Mouse (Mus musculus) urinary bladder, postnatal 25 days (tissue): Measurements from ENCODE around the gene Itih5.

Experiments used
- DNase-seq: peaks from one replicate; pipeline ENCODE4 v3.0.0; 2022; ENCODE audit warnings: low spot score

Itih5 gene

GRCm38 (mm10) chr2:10262722-10263121 is 109.4 kb downstream of the Itih5 start:
- DNase-seq = no peak

GRCm38 (mm10) chr2:10263909-10264489 is 110.6 kb downstream of the Itih5 start:
- no peak for DNase-seq

GRCm38 (mm10) chr2:10265881-10266280 is 112.5 kb downstream of the Itih5 start:
- DNase-seq = no peak

GRCm38 (mm10) chr2:10272604-10273115 is 119.3 kb downstream of the Itih5 start:
- no peak for DNase-seq

GRCm38 (mm10) chr2:10273541-10274050 is 120.2 kb downstream of the Itih5 start:
- no peak for DNase-seq

GRCm38 (mm10) chr2:10276194-10276593 is 122.8 kb downstream of the Itih5 start:
- no peak for DNase-seq

- no peak for DNase-seq
These were observed 130.3 kb downstream of the Itih5 start for GRCm38 (mm10) chr2:10283686-10284085.

- DNase-seq = no peak
These were observed 131.4 kb downstream of the Itih5 start for GRCm38 (mm10) chr2:10284636-10285270.

- DNase-seq = no peak
These were observed 132.6 kb downstream of the Itih5 start for GRCm38 (mm10) chr2:10285975-10286374.

GRCm38 (mm10) chr2:10288142-10288831 is 134.9 kb downstream of the Itih5 start:
- peak; percentile 62 for DNase-seq

GRCm38 (mm10) chr2:10288881-10289280 is 135.5 kb downstream of the Itih5 start:
- DNase-seq = no peak

GRCm38 (mm10) chr2:10290115-10290514 is 136.7 kb downstream of the Itih5 start:
- DNase-seq = no peak

- DNase-seq = no peak
These were observed 140.3 kb downstream of the Itih5 start for GRCm38 (mm10) chr2:10293556-10294206.

GRCm38 (mm10) chr2:10295908-10296307 is 142.5 kb downstream of the Itih5 start:
- DNase-seq = no peak

- DNase-seq = peak; percentile 27
These were observed 146.9 kb downstream of the Itih5 start for GRCm38 (mm10) chr2:10300244-10300643.

GRCm38 (mm10) chr2:10300771-10301170 is 147.4 kb downstream of the Itih5 start:
- DNase-seq = peak; percentile 25

- DNase-seq = no peak
These were observed 148.0 kb downstream of the Itih5 start for GRCm38 (mm10) chr2:10301391-10301790.

GRCm38 (mm10) chr2:10301997-10302396 is 148.6 kb downstream of the Itih5 start:
- no peak for DNase-seq

GRCm38 (mm10) chr2:10304911-10305310 is 151.5 kb downstream of the Itih5 start:
- DNase-seq = no peak
